In the genomic region with DNA sequence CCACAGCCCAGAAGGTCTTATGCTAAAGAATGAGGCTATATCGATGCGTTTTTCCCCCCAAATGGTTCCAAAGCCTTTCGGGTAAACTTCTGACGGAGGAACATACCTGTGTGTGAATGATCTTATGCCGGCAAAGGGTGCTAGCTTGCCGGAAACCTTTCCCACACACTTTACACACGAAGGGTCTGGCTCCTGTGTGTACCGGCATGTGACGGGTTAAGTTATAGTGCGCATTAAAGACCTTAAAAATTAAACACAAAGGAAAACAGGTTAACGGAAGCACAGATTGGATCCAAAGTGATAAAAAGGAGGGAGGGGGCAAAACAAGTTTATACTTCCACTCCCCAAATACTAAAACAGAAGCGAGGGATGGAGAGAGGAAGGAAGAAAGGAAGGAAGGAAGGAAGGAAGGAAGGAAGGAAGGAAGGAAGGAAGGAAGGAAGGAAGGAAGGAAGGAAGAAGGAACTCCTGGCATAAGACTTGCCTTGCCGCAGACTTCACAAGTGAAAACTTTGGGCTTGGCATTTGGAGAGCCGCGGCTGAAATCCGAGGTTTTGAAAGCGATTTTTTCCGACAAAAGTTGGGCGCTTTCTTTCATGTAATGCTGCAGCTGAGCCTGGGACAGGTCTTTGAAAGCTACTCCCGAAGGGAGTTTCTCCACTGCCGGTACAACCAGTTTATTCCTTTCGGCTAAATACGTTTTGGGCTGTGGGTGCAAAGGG, we compare ENCODE assay signal across 14 mouse cellular contexts. TPM values are rescaled to one million over a fixed set of nuclear protein-coding genes. Genes with fewer than 3 reads are reported as not detected.
DNase-seq lines count a peak whose midpoint lies in the region; ATAC-seq lines count a peak whose summit lies in the region.
"Had no signal": no experiment of that assay in that cellular context is flagged by ENCODE, and none has a peak within 500 bp of the region (broad histone marks: within the 10 kb centered on the region; RNA-seq: fewer than 3 reads in every experiment).

No protein-coding gene starts in this region.

- no peak overlapping the region for H3K9ac ChIP-seq in heart, embryonic 16.5 days (ENCODE audit: low read length)
- H3K9ac ChIP-seq in limb, embryonic 13.5 days: no peak overlapping the region
- no peak overlapping the region for H3K9ac ChIP-seq in stomach, embryonic 16.5 days (ENCODE audit: low read length)
- H3K9ac ChIP-seq: hindbrain, embryonic 15.5 days had no signal

- H3K4me2 ChIP-seq in heart, embryonic 16.5 days (ENCODE audit: low read depth, low read length): no peak overlapping the region; the same call in 1 of the 2 replicates
- peak overlapping the region; percentile 75 for H3K4me2 ChIP-seq in limb, embryonic 13.5 days (replicated peaks)
- H3K4me2 ChIP-seq in stomach, embryonic 16.5 days (ENCODE audit: low read depth, low read length): peak overlapping the region; percentile 36; the same call in 1 of the 2 replicates
- H3K4me2 ChIP-seq: hindbrain, embryonic 15.5 days had no signal

- no peaks in the 10 kb centered on the region for H3K9me3 ChIP-seq in heart, embryonic 16.5 days (replicated peaks; ENCODE audit: control insufficient read depth, low read length)
- no peaks in the 10 kb centered on the region for H3K9me3 ChIP-seq in limb, embryonic 13.5 days
- H3K9me3 ChIP-seq in stomach, embryonic 16.5 days (replicated peaks; ENCODE audit: control insufficient read depth, low read length): no peaks in the 10 kb centered on the region
- H3K9me3 ChIP-seq: hindbrain, embryonic 15.5 days had no signal

- no peak overlapping the region for H3K27ac ChIP-seq in heart, embryonic 16.5 days (ENCODE audit: low read length)
- H3K27ac ChIP-seq in limb, embryonic 13.5 days: no peak overlapping the region
- H3K27ac ChIP-seq in stomach, embryonic 16.5 days (ENCODE audit: low read length): no peak overlapping the region
- H3K27ac ChIP-seq: hindbrain, embryonic 15.5 days had no signal

- intact Hi-C loops in gastrocnemius, postnatal 36 days (cut with DNase I): no loop called here
- intact Hi-C loops in left cerebral cortex, postnatal 14 days (cut with DNase I): loop anchor here (10.0 kb wide), 2 partner anchors 242 to 952 kb away; no protein-coding TSS in a partner anchor

- peaks cover 12% of the 10 kb centered on the region for H3K4me1 ChIP-seq in heart, embryonic 16.5 days (ENCODE audit: control insufficient read depth, insufficient read depth, low read length)
- peaks cover 28% of the 10 kb centered on the region for H3K4me1 ChIP-seq in limb, embryonic 13.5 days
- peaks cover 6% of the 10 kb centered on the region; the same call in 1 of the 2 replicates for H3K4me1 ChIP-seq in stomach, embryonic 16.5 days (ENCODE audit: control insufficient read depth, insufficient read depth, low read length)

- 2% methylated on average over 23 of the region's 23 CpGs for WGBS in heart, embryonic 16.5 days
- under 1% methylated on average over 23 of the region's 23 CpGs for WGBS in limb, embryonic 13.5 days
- WGBS in stomach, embryonic 16.5 days: under 1% methylated on average over 23 of the region's 23 CpGs

- no peak for DNase-seq in heart, adult 9 months (ENCODE audit: low spot score in 2 of 2)
- DNase-seq in retina, embryonic 14.5 days (ENCODE audit: low spot score): peak; percentile 37
- DNase-seq in retina, postnatal 1 day: no peak
- DNase-seq in gastrocnemius, postnatal 36 days: no peak
- DNase-seq in left cerebral cortex, postnatal 14 days (ENCODE audit: low spot score in 2 of 2): no peak
- DNase-seq: cerebellum, adult 11 months; lung, postnatal 10 days had no signal

- no peaks in the 10 kb centered on the region for H3K36me3 ChIP-seq in heart, embryonic 16.5 days (ENCODE audit: control insufficient read depth, insufficient read depth)
- H3K36me3 ChIP-seq in limb, embryonic 13.5 days: no peaks in the 10 kb centered on the region
- no peaks in the 10 kb centered on the region for H3K36me3 ChIP-seq in stomach, embryonic 16.5 days (ENCODE audit: control insufficient read depth, insufficient read depth, low read length)
- H3K36me3 ChIP-seq: hindbrain, embryonic 15.5 days had no signal

- no peak for ATAC-seq in heart, embryonic 16.5 days (replicated peaks; ENCODE audit: extremely low read depth, insufficient read depth, low FRiP score)
- no peak for ATAC-seq in limb, embryonic 13.5 days (ENCODE audit: low FRiP score, low read depth)
- ATAC-seq in stomach, embryonic 16.5 days (ENCODE audit: insufficient read depth, low FRiP score): no peak

- peaks cover 81% of the 10 kb centered on the region for H3K27me3 ChIP-seq in heart, embryonic 16.5 days (ENCODE audit: control insufficient read depth, insufficient read depth, low read length)
- H3K27me3 ChIP-seq in limb, embryonic 13.5 days: peaks cover 88% of the 10 kb centered on the region
- peaks cover 77% of the 10 kb centered on the region for H3K27me3 ChIP-seq in stomach, embryonic 16.5 days (ENCODE audit: control insufficient read depth, insufficient read depth, low read length)
- H3K27me3 ChIP-seq: CH12.LX had no signal

- 0 out of 2 replicates have a peak overlapping the region, but pooled peaks have one; percentile 18 for H3K4me3 ChIP-seq in heart, embryonic 16.5 days (ENCODE audit: low read length)
- peak overlapping the region; percentile 46 for H3K4me3 ChIP-seq in limb, embryonic 13.5 days
- H3K4me3 ChIP-seq in stomach, embryonic 16.5 days (replicated peaks; ENCODE audit: low read length): peak overlapping the region; percentile 30
- H3K4me3 ChIP-seq: hindbrain, embryonic 15.5 days had no signal

RNA-seq across cellular contexts. Expression of gene Fezf1, which starts 1.2 kb away (rescaled TPM):
- not detected in 2 replicates for polyA plus RNA-seq in heart, embryonic 16.5 days (2015; fragmentation: Nextera tagmentation; extraction: Ambion mirVana)
- polyA plus RNA-seq in limb, embryonic 13.5 days (2015; fragmentation: Nextera tagmentation; extraction: Ambion mirVana): not detected in 2 replicates
- polyA plus RNA-seq in stomach, embryonic 16.5 days (2015; fragmentation: Nextera tagmentation; extraction: Ambion mirVana): not detected in 2 replicates
- total RNA-seq in gastrocnemius, postnatal 36 days (2021): not detected
- under 1 TPM; 0.24 to 0.49 TPM for total RNA-seq in left cerebral cortex, postnatal 14 days (2021)
- total RNA-seq: CH12.LX; layer of hippocampus, postnatal 10 days had no signal
- polyA plus RNA-seq: hindbrain, embryonic 15.5 days; neural tube, embryonic 14.5 days had no signal
